Mouse (Mus musculus) cerebellum, postnatal 4 days (tissue): ENCODE results near the gene Gm20388.
"Not testable (repeated sequence)": the region's sequence is repeated elsewhere in the genome, so short reads cannot be mapped to it uniquely, and the experiment has no call there.

Experiments
- DNase-seq, 2 experiments: peaks; one replicate each; pipeline ENCODE4 v3.0.0; 2022; ENCODE audit warnings: low spot score in 2 of 2, mixed read lengths in 1 of 2

The Gm20388 gene

DNA sequence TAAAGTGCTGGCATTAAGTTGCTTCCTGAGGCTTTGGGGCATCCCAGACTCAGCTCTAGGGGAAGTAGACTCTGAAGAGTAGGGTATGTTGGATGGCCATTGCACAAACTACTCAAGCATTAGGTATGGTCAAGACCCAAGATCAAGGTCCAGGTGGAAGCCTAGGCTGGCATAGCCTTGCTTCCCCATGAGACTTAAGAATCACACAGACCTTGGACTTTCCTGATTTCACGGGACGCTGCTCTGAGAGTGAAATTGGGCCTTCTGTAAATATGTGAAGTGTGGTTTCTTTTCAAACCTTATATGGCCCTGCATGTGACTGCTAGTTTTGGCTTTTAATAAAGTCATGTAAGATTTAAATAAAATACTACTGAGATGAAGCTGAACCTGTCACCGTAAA is 2662.1 kb downstream of the Gm20388 start:
- DNase-seq = no peak

DNA sequence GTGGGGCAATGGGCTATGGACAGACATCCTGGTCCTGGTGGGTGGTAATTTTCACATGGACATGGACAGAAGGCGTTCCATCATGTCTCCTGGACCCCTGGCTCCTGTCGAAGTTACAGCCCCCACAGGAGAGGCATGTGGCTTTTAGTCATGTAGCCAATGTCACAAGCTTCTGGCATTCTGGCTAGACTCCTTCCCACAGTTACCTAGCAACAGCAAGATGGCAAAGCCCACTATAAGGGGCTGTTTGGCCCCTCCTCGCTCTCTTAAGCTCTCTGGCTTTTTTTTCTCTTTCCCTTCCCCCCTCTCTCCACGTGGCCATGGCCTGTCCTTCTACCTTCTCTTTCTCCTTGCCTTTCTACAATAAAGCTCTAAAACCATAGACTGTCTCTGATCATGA is 2662.5 kb downstream of the Gm20388 start:
- DNase-seq = not testable (repeated sequence)

- DNase-seq = no peak
Observed at GRCm38 (mm10) chr8:122573577-122573976, 2662.9 kb downstream of the Gm20388 start.

DNA sequence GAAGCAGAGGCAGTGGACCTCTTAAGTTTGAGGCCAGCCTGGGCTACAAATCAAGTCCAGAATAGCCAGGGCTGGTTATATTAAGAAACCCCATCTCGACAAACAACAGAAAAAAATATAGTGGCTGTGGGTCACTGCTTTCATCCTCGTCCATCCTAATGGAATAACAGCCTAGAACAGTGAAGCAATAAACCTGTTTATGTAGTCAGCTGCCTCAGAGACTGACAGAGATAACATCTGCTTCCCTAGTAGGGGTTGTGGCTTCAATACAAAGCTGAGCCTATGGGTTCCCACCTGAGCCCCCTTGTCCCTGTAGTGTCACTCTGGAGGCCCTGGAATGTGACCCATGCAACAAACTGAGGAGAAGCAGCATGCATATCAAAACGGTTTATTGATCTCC is 2663.6 kb downstream of the Gm20388 start:
- DNase-seq = no peak

- no peak for DNase-seq
Observed at GRCm38 (mm10) chr8:122574667-122575251, 2664.1 kb downstream of the Gm20388 start.

DNA sequence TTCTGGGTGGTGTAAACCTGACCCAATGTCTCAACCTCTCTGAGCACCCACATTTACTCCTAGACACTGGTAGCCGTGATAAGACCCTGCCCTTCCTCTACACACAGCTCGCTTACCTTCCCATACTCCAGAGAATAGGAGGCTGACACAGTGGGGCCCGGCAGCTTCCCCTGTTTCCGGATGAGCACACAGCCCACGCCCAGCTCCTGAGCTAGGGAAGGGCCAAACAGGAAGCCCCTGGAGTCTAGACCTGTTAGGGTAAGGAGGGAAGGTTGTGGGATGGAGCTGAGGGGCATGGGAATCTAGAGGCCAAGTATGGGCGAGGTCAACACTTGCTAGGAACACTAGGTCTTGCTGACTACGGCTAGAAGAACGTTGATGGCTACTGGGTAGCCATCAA is 2664.6 kb downstream of the Gm20388 start:
- no peak for DNase-seq

GRCm38 (mm10) chr8:122575735-122576647 is 2665.3 kb downstream of the Gm20388 start:
- no peak for DNase-seq

DNA sequence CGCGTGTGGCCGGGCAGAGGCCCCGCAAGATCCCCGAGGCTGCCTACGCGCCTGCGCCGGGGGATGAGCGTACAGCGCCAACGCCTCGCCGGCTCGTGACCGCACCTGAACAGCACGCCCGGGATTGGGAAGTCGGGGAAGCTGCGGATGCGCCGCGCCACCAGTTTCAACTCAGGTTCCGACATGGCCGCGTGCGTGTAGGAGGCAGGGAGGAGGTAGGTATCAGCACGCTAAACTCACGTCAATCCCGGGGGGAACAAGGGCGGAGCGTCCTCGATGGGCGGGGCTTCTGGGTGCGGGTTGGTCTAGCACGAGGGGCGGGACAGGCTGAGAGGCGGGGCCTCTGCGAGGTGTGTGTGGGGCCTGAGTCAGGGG is 2666.0 kb downstream of the Gm20388 start, which contains the start of gene Aprt:
Gene Aprt, minus strand, starts transcription at position 262 of the 375 bp plus-strand sequence.
- DNase-seq = peak; percentile 67 to 85

GRCm38 (mm10) chr8:122577116-122577515 is 2666.5 kb downstream of the Gm20388 start:
- no peak for DNase-seq

DNA sequence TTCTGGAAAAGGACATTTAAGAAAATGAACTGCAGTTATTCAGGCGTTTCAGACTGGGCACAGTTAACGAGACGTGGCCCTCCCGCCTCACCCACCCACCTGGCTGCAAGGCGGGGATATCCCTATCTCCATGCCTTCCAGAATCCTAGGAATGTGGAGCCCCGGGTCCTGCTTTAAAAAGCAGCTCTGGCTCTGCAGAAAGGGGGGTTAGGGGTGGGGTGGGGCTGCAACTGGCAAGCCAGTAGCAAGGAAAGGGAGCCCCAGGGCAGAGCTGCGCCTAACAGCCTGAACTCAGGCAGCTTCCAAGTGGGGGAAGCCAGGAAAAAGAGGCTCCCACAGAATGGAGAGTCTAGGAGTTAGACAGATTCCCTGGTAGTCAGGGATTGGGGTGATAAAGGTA is 2668.6 kb downstream of the Gm20388 start:
- no peak for DNase-seq

DNA sequence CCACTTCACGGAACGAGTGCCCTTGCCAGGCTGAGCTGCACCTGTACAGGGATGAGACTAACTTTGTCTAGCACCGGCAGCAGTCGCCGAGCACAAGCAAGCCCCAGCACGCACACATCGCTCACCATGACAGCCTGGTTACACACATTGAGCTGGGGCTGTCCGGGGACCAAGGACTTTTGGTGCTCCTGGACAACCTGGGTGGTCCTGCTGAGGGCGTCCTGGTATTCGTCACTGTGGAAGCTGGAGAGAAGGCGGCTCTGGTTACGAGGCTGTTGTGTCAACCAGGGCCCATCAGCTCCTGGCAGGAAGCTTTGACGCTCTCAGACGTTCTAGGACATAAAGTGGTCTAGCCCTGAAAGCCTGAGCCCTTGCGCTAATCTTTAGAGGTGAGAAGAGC is 2670.3 kb downstream of the Gm20388 start:
- no peak for DNase-seq

GRCm38 (mm10) chr8:122584981-122585380 is 2674.3 kb downstream of the Gm20388 start:
- no peak for DNase-seq

DNA sequence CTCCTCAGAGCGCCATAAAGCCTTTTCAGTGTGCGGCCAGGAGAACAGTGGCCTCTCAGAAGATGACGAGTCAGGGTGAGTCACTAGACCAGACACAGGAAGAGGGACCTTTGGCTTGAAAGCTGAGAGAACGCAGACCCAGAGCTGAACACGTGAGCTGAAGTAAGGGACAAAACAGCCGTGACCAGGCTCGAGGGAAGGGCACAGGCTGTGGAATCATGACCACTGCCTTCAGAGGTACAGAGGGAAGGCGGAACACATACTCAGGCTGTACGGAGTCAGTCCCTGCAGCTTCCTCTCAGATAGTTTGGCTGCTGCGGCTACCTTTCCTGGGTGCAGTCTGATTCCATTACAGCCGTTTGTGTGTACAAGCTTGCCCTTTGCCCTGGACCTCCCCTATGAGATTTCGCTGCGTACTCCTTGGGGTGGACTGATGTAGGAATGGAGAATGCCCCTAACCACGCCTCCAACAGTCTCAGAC is 2674.8 kb downstream of the Gm20388 start:
- no peak for DNase-seq

DNA sequence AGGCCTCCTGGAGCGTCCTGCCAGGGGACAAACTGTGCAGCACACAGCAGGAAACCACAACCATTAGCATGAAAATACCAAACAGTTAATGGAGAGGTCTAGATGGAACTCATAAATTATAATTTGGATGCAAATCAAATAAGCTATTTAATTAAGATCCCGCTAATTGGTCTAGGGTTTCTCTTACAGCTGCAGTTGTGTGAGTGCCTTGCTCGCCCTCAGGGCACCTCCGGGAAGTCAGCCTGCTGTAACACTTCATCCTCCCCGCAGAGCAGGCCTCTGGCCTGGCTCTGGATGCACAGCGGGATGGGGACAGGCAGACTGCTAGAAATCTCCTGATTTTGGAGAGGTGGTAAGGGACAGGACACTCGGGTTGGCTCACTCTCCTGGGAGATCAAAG is 2675.5 kb downstream of the Gm20388 start:
- no peak for DNase-seq

GRCm38 (mm10) chr8:122586749-122587148 is 2676.1 kb downstream of the Gm20388 start:
- no peak for DNase-seq

GRCm38 (mm10) chr8:122593240-122593639 is 2682.6 kb downstream of the Gm20388 start:
- no peak for DNase-seq

DNA sequence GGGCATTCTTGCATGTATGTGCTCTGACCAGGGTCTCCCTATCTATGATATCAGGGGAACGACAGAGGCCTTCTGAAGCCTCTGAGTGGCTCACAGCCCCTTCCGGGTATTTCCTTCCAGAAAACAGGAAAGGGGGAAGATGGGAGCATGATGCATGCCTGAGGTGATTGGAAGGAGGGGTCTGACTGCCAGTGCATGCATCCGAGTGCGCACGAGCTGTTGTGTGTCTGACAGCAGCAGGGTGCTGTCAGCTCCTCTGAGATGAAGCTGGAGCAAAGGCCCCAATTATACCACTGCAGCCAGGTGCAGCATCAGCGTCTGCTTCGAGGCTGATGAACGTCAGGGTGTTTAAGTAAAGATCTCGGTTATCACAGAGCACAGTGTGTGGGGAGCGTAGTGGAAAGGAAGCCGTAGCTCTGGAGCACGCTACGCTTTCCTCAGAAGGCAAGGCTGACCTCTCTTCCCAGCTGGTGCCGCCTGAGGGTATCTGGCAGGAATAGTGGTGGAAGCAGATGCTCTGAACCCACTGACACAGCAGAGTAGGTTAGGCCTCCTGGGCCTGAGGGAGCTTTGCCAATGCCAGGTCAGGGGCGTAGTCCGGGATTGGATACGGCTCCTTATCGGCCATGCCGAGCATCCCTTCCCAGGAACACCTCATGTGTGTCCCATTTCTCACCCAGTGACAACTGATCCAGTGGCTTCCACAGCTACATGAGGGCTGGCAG is 2683.3 kb downstream of the Gm20388 start:
- peak in 1 of 2 experiments; percentile 26 for DNase-seq

- no peak for DNase-seq
Observed at GRCm38 (mm10) chr8:122596031-122596430, 2685.4 kb downstream of the Gm20388 start.

GRCm38 (mm10) chr8:122600666-122601065 is 2690.0 kb downstream of the Gm20388 start:
- no peak for DNase-seq

- no peak for DNase-seq
Observed at GRCm38 (mm10) chr8:122604640-122605039, 2694.0 kb downstream of the Gm20388 start.

DNA sequence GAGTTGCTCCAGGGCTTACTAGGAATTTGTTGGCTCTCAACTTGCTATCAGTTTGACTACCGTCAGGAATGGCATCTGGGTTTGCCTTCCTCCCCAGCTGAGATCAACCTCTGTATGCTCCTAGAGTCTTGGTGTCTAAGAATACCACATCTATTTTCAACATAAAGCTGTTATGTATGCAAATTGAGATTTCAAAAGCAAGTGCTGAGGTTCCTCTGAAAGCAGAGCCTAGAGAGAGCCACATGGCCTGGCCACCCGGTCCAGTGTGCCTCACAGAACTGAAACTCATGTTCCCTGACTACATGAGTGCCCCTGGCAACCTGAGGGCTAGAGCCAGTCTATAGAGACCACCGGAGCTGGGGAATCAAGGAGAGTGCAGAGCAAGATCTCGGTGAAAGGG is 2694.7 kb downstream of the Gm20388 start:
- DNase-seq = no peak

- no peak for DNase-seq
Observed at GRCm38 (mm10) chr8:122606810-122607209, 2696.2 kb downstream of the Gm20388 start.
